Mouse (Mus musculus): ENCODE measurements at regions not wholly inside any gene's neighbourhood (a gene's known extent, or its start where the extent isn't known, plus 50 kb on each side); places are given as distances from the start of the nearest gene placed in this dataset.

DNA sequence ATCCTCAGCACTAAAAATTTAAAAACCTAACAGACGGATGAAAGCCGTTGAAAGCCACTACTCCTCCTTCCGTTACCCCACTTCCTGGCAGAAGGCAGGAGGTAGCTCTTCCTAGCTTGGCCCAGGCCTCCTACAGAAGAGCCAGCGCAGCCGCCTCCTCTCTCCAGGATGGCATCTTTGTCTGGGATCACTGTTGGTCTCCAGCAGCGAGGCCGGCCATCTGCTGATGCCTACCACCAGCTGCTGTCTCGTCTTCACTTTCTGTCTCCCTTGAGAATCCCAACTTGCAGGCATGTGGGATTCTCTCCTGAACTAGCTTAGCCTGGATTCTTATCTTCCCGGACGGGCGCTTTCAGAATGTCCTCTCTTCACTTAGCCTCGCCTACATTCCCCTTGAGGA is 93.9 kb upstream of the Adpgk start:
- TF ChIP-seq MAFK (IDR thresholded peaks at IDR 0.05; ENCODE audit: insufficient read depth, low read depth, low read length) = no peak
- TF ChIP-seq HCFC1 (IDR thresholded peaks at IDR 0.05; ENCODE audit: borderline replicate concordance, insufficient read depth, low read length) = no peak
- no peak for TF ChIP-seq CHD2 (IDR thresholded peaks at IDR 0.05; ENCODE audit: low read depth, low read length)
- TF ChIP-seq ZC3H11A (IDR thresholded peaks at IDR 0.05; ENCODE audit: borderline replicate concordance, low read depth, low read length) = no peak
- no peak for TF ChIP-seq ZNF384 (IDR thresholded peaks at IDR 0.05; ENCODE audit: low read depth, low read length)

Data from ES-E14 (cell line).